Mouse (Mus musculus): ENCODE results near the gene Pdxdc1. TPM values are rescaled to one million over a fixed set of nuclear protein-coding genes. Genes with fewer than 3 reads are reported as not detected.
"Not testable (repeated sequence)": the region's sequence is repeated elsewhere in the genome, so short reads cannot be mapped to it uniquely, and the experiment has no call there.

Pdxdc1 gene
- polyA plus RNA-seq, 1 experiment, result 93.5 TPM

DNA sequence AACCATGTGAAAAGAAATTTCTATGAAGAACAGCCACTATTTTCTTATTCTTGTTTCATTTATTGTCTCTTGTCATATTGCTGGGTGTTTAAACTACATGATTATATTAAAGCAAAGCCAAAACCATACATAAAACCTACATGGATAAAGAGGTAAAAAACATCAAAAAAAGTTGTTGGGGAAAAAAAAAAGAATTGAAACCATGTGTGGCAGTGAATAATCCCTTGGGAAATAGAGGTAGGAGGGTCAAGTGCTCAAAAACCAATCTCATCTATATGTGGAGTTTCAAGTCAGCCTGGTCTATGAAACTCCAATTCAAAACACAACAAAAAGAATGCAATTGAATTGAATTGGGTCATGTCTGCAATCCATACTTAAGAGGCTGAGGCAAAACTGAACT is 10.1 kb downstream of the Pdxdc1 start:
- H3K4me3 ChIP-seq (ENCODE audit: insufficient read depth, low read length), result no peak overlapping the region
- H3K4me1 ChIP-seq (ENCODE audit: control insufficient read depth, insufficient read depth, low read length), result peaks cover 3% of the 10 kb centered on the region
- H3K27ac ChIP-seq (ENCODE audit: insufficient read depth, low read depth, low read length), result no peak overlapping the region
- TF ChIP-seq POLR2A (IDR thresholded peaks at IDR 0.05; ENCODE audit: borderline replicate concordance, low read depth, low read length) (no peak), CTCF (IDR thresholded peaks at IDR 0.05; ENCODE audit: low read depth, low read length) (no peak)

- no peak for TF ChIP-seq CTCF (IDR thresholded peaks at IDR 0.05; ENCODE audit: low read depth, low read length)
- TF ChIP-seq POLR2A (IDR thresholded peaks at IDR 0.05; ENCODE audit: borderline replicate concordance, low read depth, low read length), result no peak
- H3K27ac ChIP-seq (ENCODE audit: insufficient read depth, low read depth, low read length), result no peak overlapping the region
- H3K4me1 ChIP-seq (ENCODE audit: control insufficient read depth, insufficient read depth, low read length), result peaks cover 3% of the 10 kb centered on the region
- H3K4me3 ChIP-seq (ENCODE audit: insufficient read depth, low read length), result no peak overlapping the region
These were observed 12.5 kb downstream of the Pdxdc1 start for GRCm38 (mm10) chr16:13890449-13890848.

DNA sequence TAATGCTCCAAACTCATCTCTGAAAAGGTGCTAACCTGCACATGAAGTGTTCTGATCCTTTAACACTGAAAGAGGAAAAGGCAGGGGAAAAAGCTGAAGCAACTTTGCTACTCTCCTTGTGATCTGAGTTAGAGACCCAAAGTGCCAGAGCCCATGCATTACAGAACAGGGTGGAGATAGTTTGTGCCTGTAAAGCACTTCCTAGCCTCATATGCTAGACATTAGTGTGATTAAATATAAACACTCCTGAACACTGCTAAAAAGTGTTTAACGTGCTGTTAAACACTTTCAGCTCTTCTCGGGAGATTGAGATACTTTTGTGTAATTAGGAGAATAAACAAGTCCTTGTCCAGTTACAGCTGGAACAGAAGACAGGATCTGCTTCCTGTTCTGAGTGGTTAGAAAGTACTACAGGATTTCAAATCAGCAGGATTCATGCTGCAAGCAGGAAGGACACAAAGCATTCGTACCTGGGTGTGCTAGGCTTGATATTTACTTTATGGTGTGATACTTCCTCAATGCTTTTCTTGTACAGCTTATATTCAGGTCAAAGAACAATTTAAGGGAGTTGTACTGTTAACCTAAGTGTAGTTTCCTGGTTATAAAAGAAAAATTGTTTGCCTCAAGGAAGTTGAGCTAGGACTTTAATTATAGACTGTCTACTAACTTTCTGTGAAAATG is 19.7 kb downstream of the Pdxdc1 start:
- H3K4me3 ChIP-seq (ENCODE audit: insufficient read depth, low read length), result no peak overlapping the region
- no peaks in the 10 kb centered on the region for H3K4me1 ChIP-seq (ENCODE audit: control insufficient read depth, insufficient read depth, low read length)
- TF ChIP-seq POLR2A (IDR thresholded peaks at IDR 0.05; ENCODE audit: borderline replicate concordance, low read depth, low read length) (no peak), CTCF (IDR thresholded peaks at IDR 0.05; ENCODE audit: low read depth, low read length) (no peak)
- no peak overlapping the region for H3K27ac ChIP-seq (ENCODE audit: insufficient read depth, low read depth, low read length)

DNA sequence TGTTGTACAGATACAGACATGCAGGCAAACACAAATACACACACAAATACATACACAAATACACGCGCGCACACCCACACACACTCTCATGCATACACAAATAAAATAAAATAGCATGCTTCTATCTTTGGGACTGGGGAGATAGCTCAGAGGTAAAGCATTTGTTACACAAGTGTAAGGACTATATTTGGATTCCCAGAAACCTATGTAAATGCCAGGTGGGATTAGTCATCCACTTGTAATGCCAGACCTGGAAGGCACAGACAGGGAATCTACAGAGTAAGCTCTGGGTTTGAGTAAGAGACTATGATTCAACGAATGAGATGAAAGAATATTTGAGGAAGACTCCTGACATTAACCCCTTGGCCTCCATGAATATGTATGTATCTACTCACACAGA is 27.4 kb downstream of the Pdxdc1 start:
- Histone ChIP-seq H3K4me3 (ENCODE audit: insufficient read depth, low read length) (no peak overlapping the region), H3K27ac (ENCODE audit: insufficient read depth, low read depth, low read length) (no peak overlapping the region), H3K4me1 (ENCODE audit: control insufficient read depth, insufficient read depth, low read length) (no peaks in the 10 kb centered on the region)
- no peak for TF ChIP-seq POLR2A (IDR thresholded peaks at IDR 0.05; ENCODE audit: borderline replicate concordance, low read depth, low read length)
- TF ChIP-seq CTCF (IDR thresholded peaks at IDR 0.05; ENCODE audit: low read depth, low read length), result no peak

DNA sequence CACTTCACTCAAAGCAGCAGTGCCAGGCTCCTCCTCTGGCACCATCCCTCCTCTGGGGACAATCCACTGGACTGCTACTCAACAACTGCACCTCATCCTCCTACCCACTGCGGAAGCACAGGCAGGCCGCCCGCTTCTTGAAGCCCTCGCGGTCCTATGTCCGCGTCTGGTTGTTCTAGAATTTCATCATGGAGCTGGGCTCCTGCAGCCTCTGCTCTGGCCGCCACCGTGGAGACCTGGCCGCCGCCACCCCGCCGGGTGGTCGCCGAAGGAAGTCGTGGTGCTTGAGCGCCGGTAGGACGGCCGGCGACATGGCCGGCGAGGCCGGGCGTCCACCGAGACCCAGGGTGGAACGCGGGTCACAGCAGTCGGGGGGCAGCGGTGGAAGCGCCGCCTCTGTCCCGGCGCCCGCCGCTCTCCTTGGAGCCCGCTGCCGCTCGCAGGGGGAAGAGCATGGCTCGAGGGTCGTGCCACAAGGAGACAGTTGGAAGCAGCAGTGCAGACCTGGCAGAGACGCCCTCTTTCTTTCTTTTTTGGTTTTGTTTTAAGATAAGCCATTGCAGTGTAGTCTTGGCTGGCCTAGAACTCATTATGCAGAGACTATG is 34.9 kb downstream of the Pdxdc1 start:
- TF ChIP-seq POLR2A (IDR thresholded peaks at IDR 0.05; ENCODE audit: borderline replicate concordance, low read depth, low read length), result no peak
- no peak for TF ChIP-seq CTCF (IDR thresholded peaks at IDR 0.05; ENCODE audit: low read depth, low read length)
- no peak overlapping the region for H3K27ac ChIP-seq (ENCODE audit: insufficient read depth, low read depth, low read length)
- H3K4me3 ChIP-seq (ENCODE audit: insufficient read depth, low read length), result no peak overlapping the region
- peaks cover 23% of the 10 kb centered on the region for H3K4me1 ChIP-seq (ENCODE audit: control insufficient read depth, insufficient read depth, low read length)

- H3K4me1 ChIP-seq (ENCODE audit: control insufficient read depth, insufficient read depth, low read length), result peaks cover 25% of the 10 kb centered on the region
- not testable (repeated sequence) for H3K4me3 ChIP-seq (ENCODE audit: insufficient read depth, low read length); H3K27ac ChIP-seq (ENCODE audit: insufficient read depth, low read depth, low read length)
These were observed 35.5 kb downstream of the Pdxdc1 start for GRCm38 (mm10) chr16:13867406-13867805.

GRCm38 (mm10) chr16:13866616-13867015 is 36.3 kb downstream of the Pdxdc1 start:
- no peak overlapping the region for H3K4me3 ChIP-seq (ENCODE audit: insufficient read depth, low read length)
- no peak for TF ChIP-seq POLR2A (IDR thresholded peaks at IDR 0.05; ENCODE audit: borderline replicate concordance, low read depth, low read length)
- peaks cover 25% of the 10 kb centered on the region for H3K4me1 ChIP-seq (ENCODE audit: control insufficient read depth, insufficient read depth, low read length)
- H3K27ac ChIP-seq (ENCODE audit: insufficient read depth, low read depth, low read length), result peak overlapping the region; percentile 61

GRCm38 (mm10) chr16:13866076-13866475 is 36.9 kb downstream of the Pdxdc1 start:
- TF ChIP-seq POLR2A (IDR thresholded peaks at IDR 0.05; ENCODE audit: borderline replicate concordance, low read depth, low read length) (no peak), CTCF (IDR thresholded peaks at IDR 0.05; ENCODE audit: low read depth, low read length) (no peak)
- peak overlapping the region; percentile 61 for H3K27ac ChIP-seq (ENCODE audit: insufficient read depth, low read depth, low read length)

GRCm38 (mm10) chr16:13853886-13854285 is 49.0 kb downstream of the Pdxdc1 start:
- Histone ChIP-seq H3K4me1 (ENCODE audit: control insufficient read depth, insufficient read depth, low read length) (peaks cover 2% of the 10 kb centered on the region), H3K4me3 (ENCODE audit: insufficient read depth, low read length) (no peak overlapping the region), H3K27ac (ENCODE audit: insufficient read depth, low read depth, low read length) (no peak overlapping the region)
- TF ChIP-seq CTCF (IDR thresholded peaks at IDR 0.05; ENCODE audit: low read depth, low read length), result no peak
- TF ChIP-seq POLR2A (IDR thresholded peaks at IDR 0.05; ENCODE audit: borderline replicate concordance, low read depth, low read length), result no peak

More at GRCm38 (mm10) chr16:13866076-13866475, 36.9 kb downstream of the Pdxdc1 start:
- Histone ChIP-seq H3K4me1 (ENCODE audit: control insufficient read depth, insufficient read depth, low read length) (peaks cover 25% of the 10 kb centered on the region), H3K4me3 (ENCODE audit: insufficient read depth, low read length) (no peak overlapping the region)

DNA sequence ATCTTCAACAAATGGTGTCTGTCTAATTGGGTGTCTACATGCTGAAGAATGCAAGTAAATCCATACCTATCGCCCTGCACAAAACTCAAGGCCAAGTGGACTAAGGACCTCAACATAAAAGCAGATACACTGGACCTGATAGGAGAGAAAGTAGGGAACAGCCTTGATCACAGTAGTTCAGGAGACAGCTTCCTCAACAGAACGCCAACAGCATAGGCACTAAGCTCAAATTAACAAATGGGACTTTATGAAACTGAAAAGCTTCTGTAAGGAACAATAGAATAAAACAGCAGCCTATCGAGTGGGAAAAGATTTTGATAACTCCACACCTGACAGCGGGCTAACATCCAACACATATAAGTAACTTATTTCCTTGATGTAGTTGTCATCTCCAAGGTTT is 51.5 kb downstream of the Pdxdc1 start:
- no peak overlapping the region for H3K4me3 ChIP-seq (ENCODE audit: insufficient read depth, low read length)
- H3K4me1 ChIP-seq (ENCODE audit: control insufficient read depth, insufficient read depth, low read length), result peaks cover 14% of the 10 kb centered on the region
- TF ChIP-seq CTCF (IDR thresholded peaks at IDR 0.05; ENCODE audit: low read depth, low read length) (no peak), POLR2A (IDR thresholded peaks at IDR 0.05; ENCODE audit: borderline replicate concordance, low read depth, low read length) (no peak)
- no peak overlapping the region for H3K27ac ChIP-seq (ENCODE audit: insufficient read depth, low read depth, low read length)

All from bone marrow macrophage, adult 2 months (primary cell).